Mouse (Mus musculus) midbrain, embryonic 12.5 days (tissue): ENCODE data around the gene Zfp68. TPM values are rescaled to one million over a fixed set of nuclear protein-coding genes. Genes with fewer than 3 reads are reported as not detected.
A peak's percentile ranks its signal among the peaks of the same experiment; 100 is the strongest.

Experiments
- ATAC-seq: fragments of 200-750 bp; cut with Nextera tagmentation; 2 replicates; pipeline ENCODE4 v1.8.0; 2017; ENCODE audit warnings: low read depth, moderate TSS enrichment, moderate library complexity; ENCODE audit not compliant: low FRiP score
- H3K27ac ChIP-seq: fragments of 300-500 bp; sonication (generic); replicated peaks from 2 replicates; pipeline ENCODE4 v1.5.1; 2016; ENCODE audit warnings: mild to moderate bottlenecking
- H3K27me3 ChIP-seq: fragments of 300-500 bp; sonication (generic); 2 replicates; pipeline ENCODE4 v1.6.1; 2016; ENCODE audit warnings: mild to moderate bottlenecking
- H3K36me3 ChIP-seq: fragments of 300-500 bp; sonication (generic); 2 replicates; pipeline ENCODE4 v1.6.1; 2016
- H3K4me1 ChIP-seq: fragments of 300-500 bp; sonication (generic); 2 replicates; pipeline ENCODE4 v1.6.1; 2016
- H3K4me2 ChIP-seq: fragments of 300-500 bp; sonication (generic); replicated peaks from 2 replicates; pipeline ENCODE4 v1.6.1; 2016; ENCODE audit warnings: mild to moderate bottlenecking, moderate library complexity
- H3K4me3 ChIP-seq: fragments of 300-500 bp; sonication (generic); 2 replicates; pipeline ENCODE4 v1.5.1; 2016; ENCODE audit warnings: mild to moderate bottlenecking
- H3K9ac ChIP-seq: fragments of 300-500 bp; sonication (generic); replicated peaks from 2 replicates; pipeline ENCODE4 v1.6.1; 2016; ENCODE audit warnings: mild to moderate bottlenecking, moderate library complexity
- H3K9me3 ChIP-seq: fragments of 300-500 bp; sonication (generic); 2 replicates; pipeline ENCODE4 v1.6.1; 2016; ENCODE audit warnings: mild to moderate bottlenecking
- WGBS: fragments of 180-500 bp; shearing (Covaris S2); methylation state at CpG from one replicate; pipeline ENCODE4 v1.1.7; 2016; 5-methylcytosine and 5-hydroxymethylcytosine counted together
- polyA plus RNA-seq: library from polyadenylated mRNA; unstranded; fragments of >200 nt; fragmentation: Nextera tagmentation; extraction: Ambion mirVana; gene quantifications from 2 replicates; pipeline ENCODE4 v1.2.1, GENCODE M21; 2016

Zfp68 gene
- polyA plus RNA-seq: 81.5 and 85.2 TPM in 2 replicates

DNA sequence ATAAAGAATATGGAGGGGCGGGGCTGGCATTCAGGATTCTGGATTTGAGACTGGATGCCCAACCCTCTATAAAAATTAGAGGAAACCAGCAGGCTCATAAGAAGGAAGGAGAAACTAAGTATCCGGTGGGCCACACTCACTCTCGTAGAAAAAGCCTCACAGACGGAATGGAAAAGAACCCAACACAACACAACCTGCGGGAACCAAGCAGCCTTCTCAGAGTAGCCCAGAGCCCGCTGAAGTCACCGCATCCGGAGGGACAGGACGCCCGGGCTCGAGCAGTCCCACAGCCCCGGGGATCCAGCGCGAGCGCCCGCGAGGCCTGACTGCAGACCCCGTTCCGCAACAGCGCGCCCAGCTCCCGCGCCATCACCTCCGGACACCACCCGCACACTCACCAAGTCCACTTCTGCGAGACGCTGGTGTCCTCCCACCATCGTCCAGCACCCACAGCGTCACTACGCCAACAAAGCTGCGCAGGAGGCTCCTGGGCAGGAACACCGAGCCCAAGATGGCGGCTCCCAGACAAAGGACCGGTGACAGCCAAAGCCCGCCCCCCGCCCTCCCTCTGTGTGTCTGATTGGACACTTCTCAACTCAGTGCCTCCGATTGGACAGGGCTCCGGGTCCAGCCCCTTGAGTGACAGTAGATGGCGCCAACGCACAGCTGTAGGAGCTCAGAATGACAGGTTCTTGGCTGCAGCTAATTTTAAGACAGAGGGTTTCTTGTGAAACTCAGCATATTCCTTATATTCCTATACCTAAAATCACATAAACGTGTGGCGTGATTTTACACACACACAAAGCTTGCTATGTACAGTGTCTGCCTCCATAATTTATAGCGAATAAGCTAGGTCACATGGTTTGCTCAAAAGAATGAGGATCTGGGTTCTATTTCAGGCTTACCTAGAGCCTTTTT, at the start of gene Zfp68:
TSS of gene Zfp68 (minus strand) at position 551 of the 918 bp plus-strand sequence.
- peak within 1 kb of the TSS; percentile 48 for H3K4me2 ChIP-seq
- H3K9me3 ChIP-seq: peaks cover 31% of the 10 kb centered on the region
- peak; percentile 96 for ATAC-seq
- under 1% methylated on average over 43 of the region's 43 CpGs for WGBS
- peaks cover 38% of the 10 kb centered on the region for H3K36me3 ChIP-seq
- H3K4me1 ChIP-seq: peaks cover 13% of the 10 kb centered on the region
- H3K27me3 ChIP-seq: no peaks in the 10 kb centered on the region
- H3K9ac ChIP-seq: peak within 1 kb of the TSS; percentile 96
- H3K27ac ChIP-seq: peak within 1 kb of the TSS; percentile 97
- peak within 1 kb of the TSS; percentile 86 for H3K4me3 ChIP-seq

GRCm38 (mm10) chr5:138658922-138659321, 39.4 kb upstream of the Zfp68 start:
- H3K27ac ChIP-seq: no peak overlapping the region
- H3K27me3 ChIP-seq: no peaks in the 10 kb centered on the region
- no peak for ATAC-seq
- no peaks in the 10 kb centered on the region for H3K36me3 ChIP-seq
- no peaks in the 10 kb centered on the region for H3K4me1 ChIP-seq
- no peak overlapping the region for H3K4me2 ChIP-seq
- H3K4me3 ChIP-seq: no peak overlapping the region
- WGBS: 16% methylated on average over 5 of the region's 5 CpGs
- H3K9ac ChIP-seq: no peak overlapping the region
- H3K9me3 ChIP-seq: no peaks in the 10 kb centered on the region

DNA sequence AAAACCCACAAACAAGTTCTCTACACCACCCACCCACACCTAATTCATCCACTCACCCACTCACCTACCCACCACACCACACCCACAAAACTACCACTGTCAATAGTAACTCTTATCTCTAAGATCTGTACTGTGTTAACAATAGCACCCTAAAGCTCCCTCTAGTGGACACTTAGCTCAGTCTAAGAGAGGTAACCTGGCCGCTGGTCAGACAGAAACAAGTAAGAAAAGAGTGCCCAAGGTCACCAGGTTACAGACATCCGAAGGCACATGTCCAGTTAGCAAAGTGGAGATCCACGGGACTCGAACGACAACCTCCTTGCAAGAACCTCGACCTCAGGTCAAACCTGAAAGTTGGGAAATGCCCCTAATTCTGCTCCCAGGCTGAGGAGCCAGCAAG, 38.3 kb upstream of the Zfp68 start:
- Histone ChIP-seq H3K4me3 (no peak overlapping the region), H3K9me3 (no peaks in the 10 kb centered on the region), H3K27ac (no peak overlapping the region), H3K36me3 (no peaks in the 10 kb centered on the region), H3K9ac (no peak overlapping the region), H3K4me2 (no peak overlapping the region), H3K27me3 (no peaks in the 10 kb centered on the region), H3K4me1 (no peaks in the 10 kb centered on the region)
- WGBS: 29% methylated on average over 6 of the region's 6 CpGs
- 0 out of 2 replicates have a peak, but pooled peaks have one; percentile 38 for ATAC-seq

DNA sequence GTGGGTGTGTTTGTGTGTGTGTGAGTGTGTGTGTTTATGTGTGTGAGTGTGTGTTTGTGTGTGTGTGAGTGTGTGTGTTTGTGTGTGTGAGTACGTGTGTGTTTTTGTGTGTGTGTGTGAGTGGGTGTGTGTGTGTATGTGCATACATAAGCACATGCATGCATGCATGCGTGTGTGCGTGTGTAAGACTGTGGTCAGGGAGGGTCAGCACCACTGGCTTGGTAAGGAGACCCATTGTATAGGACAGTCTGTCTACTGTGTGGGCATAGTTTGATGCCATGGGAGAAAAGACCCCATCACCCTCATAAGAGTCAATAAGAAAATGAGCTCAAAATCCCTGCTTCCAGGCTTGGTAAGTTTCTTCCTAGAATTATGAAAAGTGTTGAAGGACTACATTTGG, 37.8 kb upstream of the Zfp68 start:
- Histone ChIP-seq H3K27me3 (no peaks in the 10 kb centered on the region), H3K9me3 (no peaks in the 10 kb centered on the region), H3K4me1 (no peaks in the 10 kb centered on the region), H3K4me2 (no peak overlapping the region), H3K4me3 (no peak overlapping the region), H3K36me3 (no peaks in the 10 kb centered on the region), H3K9ac (no peak overlapping the region), H3K27ac (no peak overlapping the region)
- WGBS: 89% methylated on average over 3 of the region's 3 CpGs
- no peak for ATAC-seq

DNA sequence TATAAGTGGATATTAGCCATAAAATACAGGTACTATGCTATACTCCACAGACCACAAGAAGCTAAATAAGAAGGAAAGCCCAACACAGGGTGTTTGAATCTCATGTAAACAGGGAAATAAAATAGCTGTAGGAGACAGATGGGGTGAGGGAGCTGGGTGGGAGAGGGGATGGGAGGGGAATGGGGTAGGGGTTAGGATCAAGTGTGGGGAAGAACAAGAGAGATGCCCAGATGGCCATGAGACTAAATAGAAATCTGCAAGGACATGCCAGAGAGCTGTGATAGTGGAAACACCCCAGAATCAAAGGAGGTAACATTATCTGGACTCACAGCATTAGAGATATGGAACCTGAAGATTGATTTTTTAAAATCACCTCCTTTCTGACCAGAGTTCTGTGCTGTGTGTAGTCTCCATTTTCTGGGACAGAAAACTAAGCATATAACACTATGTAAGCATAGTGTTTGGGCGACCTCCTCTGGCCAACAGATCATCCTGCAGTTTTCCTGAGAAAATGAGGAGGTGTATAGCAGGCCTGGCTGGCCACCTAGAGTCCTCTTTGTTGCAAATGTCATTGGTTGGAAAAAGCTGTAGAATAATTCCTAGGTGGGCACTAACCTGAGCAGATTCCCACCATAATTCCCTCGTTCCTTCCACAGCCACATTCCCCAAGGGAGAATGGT, 37.1 kb upstream of the Zfp68 start:
- H3K9me3 ChIP-seq: no peaks in the 10 kb centered on the region
- H3K4me1 ChIP-seq: no peaks in the 10 kb centered on the region
- no peak overlapping the region for H3K27ac ChIP-seq
- peak; percentile 75; the same call in 1 of the 2 replicates for ATAC-seq
- 0 out of 2 replicates have a peak, but pooled peaks cover 3% of the 10 kb centered on the region for H3K36me3 ChIP-seq
- H3K9ac ChIP-seq: no peak overlapping the region
- 15% methylated on average over 2 of the region's 2 CpGs for WGBS
- H3K4me3 ChIP-seq: no peak overlapping the region
- H3K27me3 ChIP-seq: no peaks in the 10 kb centered on the region
- no peak overlapping the region for H3K4me2 ChIP-seq

DNA sequence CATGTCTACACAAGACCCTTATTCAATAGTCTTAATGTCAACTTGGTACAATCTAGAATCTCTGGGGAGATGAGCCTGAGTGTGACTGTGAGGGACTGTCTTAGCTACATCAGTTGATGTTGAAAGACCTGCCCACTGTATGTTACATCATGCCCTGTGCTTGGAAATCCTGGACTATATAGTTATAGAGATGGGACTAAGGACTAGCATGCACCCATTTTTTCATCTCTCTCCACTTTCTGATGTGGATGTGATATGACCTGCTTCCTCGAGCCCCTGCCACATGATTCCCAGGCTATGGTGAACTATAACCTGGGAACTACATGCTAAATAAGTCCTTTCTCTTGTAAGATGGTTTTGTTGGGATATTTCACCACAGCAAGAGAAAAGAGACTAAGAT, 33.4 kb upstream of the Zfp68 start:
- Histone ChIP-seq H3K36me3 (peaks cover 20% of the 10 kb centered on the region), H3K4me1 (no peaks in the 10 kb centered on the region), H3K27me3 (no peaks in the 10 kb centered on the region), H3K4me3 (no peak overlapping the region), H3K4me2 (no peak overlapping the region), H3K9ac (no peak overlapping the region), H3K27ac (no peak overlapping the region), H3K9me3 (no peaks in the 10 kb centered on the region)
- no peak for ATAC-seq
- WGBS: 91% methylated on average over 1 of the region's 1 CpGs

DNA sequence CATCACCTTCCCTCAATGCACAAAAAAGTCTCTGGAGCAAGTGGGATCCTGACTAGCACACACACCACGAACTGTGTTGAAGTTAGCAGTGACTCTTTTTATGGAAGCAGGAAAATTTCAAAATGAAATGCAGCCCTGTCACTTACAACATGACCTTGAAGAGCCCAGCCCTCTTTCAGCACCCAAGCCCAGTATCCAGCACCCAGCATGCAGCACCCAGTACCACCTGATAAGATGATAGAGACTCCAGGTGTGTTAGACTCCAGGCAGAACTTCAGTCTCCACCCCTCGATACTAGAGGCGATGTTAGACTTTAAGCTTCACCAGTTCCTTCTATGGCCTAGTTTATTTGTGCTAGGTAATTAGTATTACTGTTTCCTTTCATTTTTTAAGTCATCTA, 22.2 kb upstream of the Zfp68 start:
- Histone ChIP-seq H3K4me3 (no peak overlapping the region), H3K4me2 (no peak overlapping the region), H3K9ac (no peak overlapping the region), H3K9me3 (no peaks in the 10 kb centered on the region), H3K27ac (no peak overlapping the region), H3K27me3 (no peaks in the 10 kb centered on the region), H3K36me3 (peaks cover 71% of the 10 kb centered on the region), H3K4me1 (no peaks in the 10 kb centered on the region)
- ATAC-seq: no peak
- 87% methylated on average over 3 of the region's 3 CpGs for WGBS

DNA sequence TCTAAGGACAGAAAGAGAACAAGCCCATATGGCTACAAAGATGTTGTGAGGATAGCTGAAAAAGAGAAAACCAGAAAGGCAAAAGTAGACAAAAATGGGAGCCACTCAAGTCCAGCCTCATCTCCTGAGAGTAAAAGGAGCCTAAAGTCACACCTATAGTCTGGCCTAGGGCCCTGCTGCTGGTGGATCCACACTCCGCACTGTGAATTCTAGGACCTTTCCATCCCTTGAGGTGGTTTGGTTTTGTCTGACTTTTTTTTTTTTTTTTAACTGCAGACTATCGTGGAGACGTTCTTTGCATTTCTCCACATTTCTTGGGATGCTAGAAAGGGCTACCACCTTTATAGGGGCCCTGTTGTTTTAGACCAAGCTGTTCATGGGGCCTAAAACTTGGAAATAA, 21.5 kb upstream of the Zfp68 start:
- H3K27ac ChIP-seq: no peak overlapping the region
- H3K36me3 ChIP-seq: peaks cover 70% of the 10 kb centered on the region

DNA sequence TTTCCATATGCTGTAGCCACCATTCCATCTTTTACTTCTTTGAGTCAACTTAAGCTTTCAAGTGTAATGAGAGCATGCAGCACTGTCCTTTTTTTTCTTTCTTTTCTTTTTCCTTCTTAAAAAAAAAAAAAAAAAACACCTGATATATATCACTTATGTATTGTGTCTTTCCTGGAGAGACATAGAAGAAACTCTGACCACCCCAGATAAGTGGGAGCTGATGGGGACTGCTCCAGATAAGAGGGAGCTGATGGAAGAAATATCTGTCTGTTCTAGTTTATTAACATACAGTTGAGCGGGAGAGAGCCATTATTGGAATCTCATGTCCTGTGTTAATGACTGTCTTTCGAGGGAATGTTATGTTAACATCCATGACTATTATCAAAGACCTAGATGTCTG, 16.9 kb upstream of the Zfp68 start:
- no peaks in the 10 kb centered on the region for H3K9me3 ChIP-seq
- no peak overlapping the region for H3K4me3 ChIP-seq
- 91% methylated on average over 2 of the region's 2 CpGs for WGBS
- H3K36me3 ChIP-seq: peaks cover 52% of the 10 kb centered on the region
- H3K27me3 ChIP-seq: no peaks in the 10 kb centered on the region
- no peaks in the 10 kb centered on the region for H3K4me1 ChIP-seq
- H3K9ac ChIP-seq: no peak overlapping the region
- no peak for ATAC-seq
- no peak overlapping the region for H3K4me2 ChIP-seq
- H3K27ac ChIP-seq: no peak overlapping the region

More for the DNA sequence above, 21.5 kb upstream of the Zfp68 start:
- Histone ChIP-seq H3K4me1 (no peaks in the 10 kb centered on the region), H3K9ac (no peak overlapping the region), H3K4me2 (no peak overlapping the region), H3K4me3 (no peak overlapping the region), H3K9me3 (no peaks in the 10 kb centered on the region), H3K27me3 (no peaks in the 10 kb centered on the region)
- ATAC-seq: no peak
- WGBS: 90% methylated on average over 3 of the region's 3 CpGs

- Histone ChIP-seq H3K4me2 (peak overlapping the region; percentile 70), H3K27ac (peak overlapping the region; percentile 92; the same call in 1 of the 2 replicates), H3K4me1 (peaks cover 18% of the 10 kb centered on the region), H3K27me3 (no peaks in the 10 kb centered on the region), H3K36me3 (no peaks in the 10 kb centered on the region), H3K9me3 (no peaks in the 10 kb centered on the region), H3K9ac (peak overlapping the region; percentile 87), H3K4me3 (peak overlapping the region; percentile 82)
- 14% methylated on average over 3 of the region's 3 CpGs for WGBS
- ATAC-seq: no peak
Observed at GRCm38 (mm10) chr5:138623478-138623875, 3.9 kb upstream of the Zfp68 start.

DNA sequence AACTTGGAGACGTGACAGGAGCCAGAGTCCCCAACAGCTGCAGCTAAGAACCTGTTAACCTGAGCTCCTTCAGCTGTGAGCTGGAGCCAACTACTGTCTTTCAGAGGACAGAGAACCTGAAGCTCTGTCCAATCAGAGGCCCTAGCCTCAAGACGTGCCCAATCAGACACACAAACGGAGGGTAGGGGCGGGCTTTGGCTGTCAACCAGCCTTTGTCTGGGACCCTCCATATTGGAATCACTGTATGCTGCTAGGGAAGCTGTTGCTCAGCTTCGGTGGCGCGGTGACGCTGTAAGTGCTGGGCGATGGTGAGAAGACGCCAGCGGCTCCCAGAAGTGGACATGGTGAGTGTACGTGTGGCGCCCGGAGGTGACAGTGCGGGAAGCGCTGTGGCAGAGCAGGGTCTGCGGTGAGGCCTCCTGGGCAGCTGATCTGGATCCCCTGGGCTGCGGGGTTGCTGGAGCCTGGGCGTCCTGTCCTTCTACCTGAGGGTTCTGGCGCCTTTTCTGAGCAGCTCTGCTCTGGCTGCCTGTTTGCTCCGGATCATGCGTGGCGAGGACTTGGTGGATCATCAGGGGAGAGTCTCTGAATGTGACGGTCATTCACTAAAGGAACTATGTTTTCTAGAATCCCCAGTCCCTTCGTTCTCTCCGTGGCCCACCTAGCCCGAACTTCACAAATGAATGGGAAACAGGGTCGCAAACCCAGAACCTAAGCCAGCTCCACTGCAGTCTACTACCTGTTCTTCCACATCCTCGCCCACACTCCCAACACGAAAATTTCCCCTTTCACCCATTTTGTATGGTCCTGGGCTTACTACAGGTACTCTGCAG, 3.3 kb upstream of the Zfp68 start, which contains the start of gene A430033K04Rik:
TSS of gene A430033K04Rik (plus strand) at position 215 of the 833 bp plus-strand sequence.
- under 1% methylated on average over 30 of the region's 30 CpGs for WGBS
- Histone ChIP-seq H3K9ac (peak within 1 kb of the TSS; percentile 87), H3K4me2 (peak within 1 kb of the TSS; percentile 70)

More for the DNA sequence above, 3.3 kb upstream of the Zfp68 start, which contains the start of gene A430033K04Rik:
- 0 out of 2 replicates have a peak, but pooled peaks cover 3% of the 10 kb centered on the region for H3K9me3 ChIP-seq
- H3K4me3 ChIP-seq: peak within 1 kb of the TSS; percentile 82
- H3K36me3 ChIP-seq: peaks cover 5% of the 10 kb centered on the region
- ATAC-seq: peak; percentile 94
- H3K27me3 ChIP-seq: no peaks in the 10 kb centered on the region
- H3K27ac ChIP-seq: peak within 1 kb of the TSS; percentile 92
- H3K4me1 ChIP-seq: peaks cover 18% of the 10 kb centered on the region
